8 mouse cellular contexts compared by ENCODE assay signal in the genomic region with DNA sequence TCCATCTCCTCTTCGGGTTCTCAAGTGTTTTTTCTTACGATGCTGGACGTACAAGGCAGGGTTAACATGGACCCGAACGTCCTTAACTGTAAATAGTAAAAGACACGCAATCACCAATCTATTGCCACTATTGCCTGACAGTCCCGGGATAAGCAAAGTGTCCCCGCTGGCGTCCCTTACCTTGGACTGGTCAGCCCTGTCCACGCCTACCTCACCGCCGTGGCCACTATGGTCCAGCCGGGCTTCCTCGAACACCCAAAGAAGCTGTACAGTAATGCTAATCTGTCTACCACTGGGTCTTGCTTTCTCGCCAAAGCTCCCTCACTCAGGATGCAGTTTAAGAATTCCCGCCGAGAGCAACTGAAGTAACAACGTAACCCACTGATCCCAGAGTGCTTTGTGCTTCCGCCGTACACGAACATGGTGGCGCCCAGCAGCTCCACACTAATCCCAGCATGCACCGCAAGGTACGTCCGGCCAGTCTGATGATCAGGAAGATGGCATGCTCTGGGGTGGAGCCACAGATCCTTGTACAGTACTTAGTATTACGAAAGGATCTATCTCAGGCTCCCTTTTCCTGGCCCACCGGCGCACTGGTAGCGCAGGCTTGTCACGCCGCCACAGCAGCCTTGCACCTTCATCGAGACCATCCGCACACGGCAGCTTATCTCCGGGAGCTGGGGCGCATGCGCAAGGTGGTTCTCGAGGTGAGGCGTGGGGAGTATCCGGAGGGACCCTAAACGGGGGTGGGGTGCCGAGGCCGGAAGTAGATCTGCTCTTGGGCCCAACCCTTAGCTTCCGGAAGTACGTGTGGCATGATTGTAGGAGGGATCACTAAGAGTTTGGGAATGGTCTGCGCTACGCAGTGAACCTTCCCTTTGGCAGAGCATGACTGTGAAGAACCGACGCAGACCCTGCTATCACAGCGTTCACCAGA. TPM values are rescaled to one million over a fixed set of nuclear protein-coding genes. Genes with fewer than 3 reads are reported as not detected.
DNase-seq lines count a peak whose midpoint lies in the region; ATAC-seq lines count a peak whose summit lies in the region.

A gene (plus strand): TSS at position 456 of the 937 bp plus-strand sequence.
A gene (minus strand): TSS at position 723 of the 937 bp plus-strand sequence.

- under 1% methylated on average over 50 of the region's 50 CpGs for WGBS in lung, embryonic 16.5 days

- peaks cover 10% of the 10 kb centered on the region; the same call in 1 of the 2 replicates for H3K36me3 ChIP-seq in lung, embryonic 16.5 days (ENCODE audit: control insufficient read depth, insufficient read depth, low read length)

- peak within 1 kb of the TSS; percentile 81 for H3K4me3 ChIP-seq in lung, embryonic 16.5 days (ENCODE audit: low read length)

- H3K9ac ChIP-seq in lung, embryonic 16.5 days (ENCODE audit: low read length): peak within 1 kb of the TSS; percentile 79

- DNase-seq in MEL-GATA-1-ER (ENCODE audit: extremely low read depth, low read depth): peak; percentile 95
- peak; percentile 97 for DNase-seq in cerebellum, adult 8-10 months
- DNase-seq in forelimb bud, embryonic 11.5 days (ENCODE audit: low read depth, low spot score): peak; percentile 95
- peak; percentile 98 for DNase-seq in layer of hippocampus, adult 9-10 months (ENCODE audit: low spot score)
- peak; percentile 89 for DNase-seq in ovary, postnatal 10 days (ENCODE audit: low spot score)
- peak; percentile 92 to 93 for DNase-seq in thymus, postnatal 10 days (ENCODE audit: low spot score in 2 of 2)

- no peaks in the 10 kb centered on the region for H3K9me3 ChIP-seq in lung, embryonic 16.5 days (ENCODE audit: control insufficient read depth, low read length)

- H3K4me1 ChIP-seq in lung, embryonic 16.5 days (replicated peaks; ENCODE audit: control insufficient read depth, insufficient read depth, low read length): peaks cover 11% of the 10 kb centered on the region

- H3K27ac ChIP-seq in lung, embryonic 16.5 days (ENCODE audit: low read length): peak within 1 kb of the TSS; percentile 96

- no peaks in the 10 kb centered on the region for H3K27me3 ChIP-seq in lung, embryonic 16.5 days (ENCODE audit: control insufficient read depth, insufficient read depth, low read depth, low read length)

- peak; percentile 97 to 98 for ATAC-seq in hematopoietic stem cell, adult 5-6 weeks (replicated peaks in 1 of 2; ENCODE audit: insufficient read depth in 1 of 2, low FRiP score in 2 of 2, low TSS enrichment in 1 of 2, low read depth in 1 of 2, poor library complexity in 2 of 2, severe bottlenecking in 2 of 2)
- ATAC-seq in lung, embryonic 16.5 days (ENCODE audit: low read depth): peak; percentile 99

- H3K4me2 ChIP-seq in lung, embryonic 16.5 days (ENCODE audit: low read depth, low read length): peak within 1 kb of the TSS; percentile 66

RNA-seq across cellular contexts. Expression of the first gene that starts in this region (rescaled TPM):
- total RNA-seq in hematopoietic stem cell, adult 5-6 weeks (2017): 3.4 and 5.1 TPM in 2 replicates
- polyA plus RNA-seq in lung, embryonic 16.5 days (2015; fragmentation: Nextera tagmentation; extraction: Ambion mirVana): 5.8 and 6.0 TPM in 2 replicates

RNA-seq across cellular contexts. Expression of the second gene that starts in this region (rescaled TPM):
- 36.5 and 38.2 TPM in 2 replicates for total RNA-seq in hematopoietic stem cell, adult 5-6 weeks (2017)
- polyA plus RNA-seq in lung, embryonic 16.5 days (2015; fragmentation: Nextera tagmentation; extraction: Ambion mirVana): 18.4 and 18.5 TPM in 2 replicates

Comparison
In these comparisons a context has a peak if more than half of its experiments do, and no peak if none do; other contexts are left out.
1. Peak in every context shown above with its lines: DNase-seq, ATAC-seq, H3K4me3 ChIP-seq and H3K27ac ChIP-seq.